Mouse (Mus musculus) myocyte (in vitro differentiated cells): ENCODE data around the gene Cybrd1. TPM values are rescaled to one million over a fixed set of nuclear protein-coding genes. Genes with fewer than 3 reads are reported as not detected.

ENCODE experiments used
- H3K27me3 ChIP-seq: one replicate; pipeline ENCODE4 v1.6.1; 2011; ENCODE audit not compliant: control insufficient read depth, insufficient read depth, insufficient read length
- H3K36me3 ChIP-seq: one replicate; pipeline ENCODE4 v1.6.1; 2011; ENCODE audit not compliant: control insufficient read depth, insufficient read depth
- H3K4me2 ChIP-seq: one replicate; pipeline ENCODE4 v1.6.1; 2011; ENCODE audit warnings: low read depth, control low read depth
- H3K4me3 ChIP-seq: one replicate; pipeline ENCODE4 v1.5.1; 2011; ENCODE audit warnings: mild to moderate bottlenecking, control low read depth, moderate library complexity
- H3K79me2 ChIP-seq: one replicate; pipeline ENCODE4 v1.6.1; 2011; ENCODE audit not compliant: control insufficient read depth, insufficient read depth
- H3ac ChIP-seq: one replicate; pipeline ENCODE4 v1.6.1; 2011; ENCODE audit not compliant: control insufficient read depth, insufficient read length
- CEBPB ChIP-seq: IDR thresholded peaks from 2 replicates; pipeline ENCODE4 v1.6.1; 2011; ENCODE audit warnings: mild to moderate bottlenecking, moderate library complexity; ENCODE audit not compliant: poor library complexity, insufficient read depth, severe bottlenecking
- E2F4 ChIP-seq: IDR thresholded peaks from one replicate; pipeline ENCODE4 v1.6.1; 2011; ENCODE audit warnings: mild to moderate bottlenecking, control low read depth, moderate library complexity; ENCODE audit not compliant: insufficient read depth
- MAX ChIP-seq: IDR thresholded peaks from one replicate; pipeline ENCODE4 v1.6.1; 2011; ENCODE audit warnings: low read depth, mild to moderate bottlenecking, control low read depth
- MYOD1 ChIP-seq, 3 experiments: IDR thresholded peaks; one replicate each; pipeline ENCODE4 v1.6.1; 2011; ENCODE audit warnings: control low read depth in 2 of 3, low read depth in 2 of 3, mild to moderate bottlenecking in 2 of 3, moderate library complexity in 1 of 3; ENCODE audit not compliant: insufficient read length in 2 of 3, control insufficient read depth in 1 of 3
- MYOG ChIP-seq, 3 experiments: IDR thresholded peaks; one replicate each; pipeline ENCODE4 v1.6.1; 2011; ENCODE audit warnings: control low read depth in 2 of 3, low read depth in 2 of 3, mild to moderate bottlenecking in 2 of 3; ENCODE audit not compliant: insufficient read length in 2 of 3, control insufficient read depth in 1 of 3, insufficient read depth in 1 of 3
- POLR2A ChIP-seq: IDR thresholded peaks from one replicate; pipeline ENCODE4 v1.6.1; 2011; ENCODE audit warnings: low read depth, mild to moderate bottlenecking, control low read depth, moderate library complexity; ENCODE audit not compliant: insufficient read length
- POLR2AphosphoS2 ChIP-seq: IDR thresholded peaks from one replicate; pipeline ENCODE4 v1.6.1; 2011; ENCODE audit warnings: low read depth, control low read depth; ENCODE audit not compliant: insufficient read length
- REST ChIP-seq: IDR thresholded peaks from one replicate; pipeline ENCODE4 v1.6.1; 2011; ENCODE audit warnings: mild to moderate bottlenecking, control low read depth, moderate library complexity; ENCODE audit not compliant: insufficient read depth, insufficient read length
- SRF ChIP-seq: IDR thresholded peaks from one replicate; pipeline ENCODE4 v1.6.1; 2011; ENCODE audit warnings: low read depth; ENCODE audit not compliant: control insufficient read depth, insufficient read length
- TCF12 ChIP-seq: IDR thresholded peaks from one replicate; pipeline ENCODE4 v1.6.1; 2011; ENCODE audit warnings: mild to moderate bottlenecking, control low read depth; ENCODE audit not compliant: poor library complexity, insufficient read depth, severe bottlenecking
- TCF3 ChIP-seq: IDR thresholded peaks from one replicate; pipeline ENCODE4 v1.6.1; 2011; ENCODE audit warnings: low read depth, control low read depth; ENCODE audit not compliant: insufficient read length
- USF1 ChIP-seq: IDR thresholded peaks from one replicate; pipeline ENCODE4 v1.6.1; 2011; ENCODE audit warnings: low read depth, mild to moderate bottlenecking, control low read depth, moderate library complexity
- polyA plus RNA-seq: library from polyadenylated mRNA; unstranded; fragments of >200 nt; fragmentation: generic; extraction: Trizol; gene quantifications from one replicate; pipeline ENCODE4 v1.2.1, GENCODE M21; 2012; ENCODE audit warnings: missing spikeins

The Cybrd1 gene
- polyA plus RNA-seq, 1 experiment, result 0.02 TPM

DNA sequence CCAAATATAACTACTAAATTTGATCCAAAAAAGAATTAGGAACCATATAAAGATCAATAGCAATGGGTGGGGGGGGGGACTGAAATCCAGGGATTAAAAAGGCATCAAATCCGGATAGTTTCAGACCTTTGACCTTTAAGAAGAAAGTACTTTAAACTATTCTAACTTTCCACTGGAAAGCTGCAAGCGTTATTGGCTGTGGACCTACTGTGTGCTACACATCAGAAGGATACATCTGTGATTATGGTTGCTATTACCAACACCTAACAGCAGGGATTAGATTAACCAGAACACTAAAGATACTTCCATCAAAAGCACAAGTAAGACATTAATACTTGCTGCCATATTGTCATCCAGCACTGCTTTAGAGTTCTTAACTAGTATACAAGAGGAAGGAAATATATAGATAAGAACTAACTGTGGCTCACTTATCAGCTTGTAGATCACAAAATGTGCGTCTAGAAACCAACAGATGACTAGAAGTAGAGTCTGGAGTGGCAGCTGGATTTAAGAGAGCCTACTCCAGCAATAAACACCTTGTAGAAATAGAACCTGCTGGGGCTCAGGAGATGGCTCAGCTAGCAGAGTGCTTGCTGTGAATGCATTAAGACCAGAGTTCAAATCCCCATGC is 14.3 kb downstream of the Cybrd1 start:
- H3K4me2 ChIP-seq, result no peak overlapping the region
- no peak overlapping the region for H3ac ChIP-seq
- H3K4me3 ChIP-seq, result no peak overlapping the region
- H3K79me2 ChIP-seq, result no peaks in the 10 kb centered on the region
- H3K36me3 ChIP-seq, result no peaks in the 10 kb centered on the region
- no peaks in the 10 kb centered on the region for H3K27me3 ChIP-seq
- no peak for TF ChIP-seq POLR2AphosphoS2
- no peak for TF ChIP-seq MYOD1 (IDR thresholded peaks at IDR 0.05; ENCODE audit: control insufficient read depth in 1 of 3, insufficient read length in 2 of 3, low read depth in 2 of 3)
- TF ChIP-seq USF1, result no peak

DNA sequence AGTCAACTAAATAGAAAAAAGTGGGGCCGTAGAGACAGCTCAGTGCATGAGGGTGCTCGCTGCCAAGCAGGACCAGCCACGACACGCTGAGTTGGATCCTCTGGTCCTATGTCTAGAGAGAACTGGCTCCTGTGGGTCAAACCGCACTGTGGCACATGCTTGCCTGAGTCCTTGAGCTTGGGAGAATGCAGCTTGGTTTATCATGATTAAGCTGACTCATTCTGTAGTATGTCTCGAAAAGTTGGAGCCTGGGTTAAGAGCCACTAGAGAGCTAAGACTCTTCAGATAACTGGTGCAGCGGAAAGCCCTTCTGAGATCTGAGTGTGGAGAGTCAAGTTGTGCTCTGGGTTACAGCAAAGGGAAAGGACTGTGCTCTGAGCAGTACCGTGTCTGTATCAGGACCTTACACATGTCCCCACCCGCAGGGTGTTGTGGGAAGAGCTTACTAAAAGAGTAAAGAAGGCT is 16.4 kb downstream of the Cybrd1 start:
- TF ChIP-seq TCF3 (no peak), MYOD1 (IDR thresholded peaks at IDR 0.05; ENCODE audit: control insufficient read depth in 1 of 3, insufficient read length in 2 of 3, low read depth in 2 of 3) (no peak), CEBPB (no peak), REST (no peak), POLR2AphosphoS2 (no peak), TCF12 (no peak), MAX (no peak)
- H3K79me2 ChIP-seq, result no peaks in the 10 kb centered on the region

DNA sequence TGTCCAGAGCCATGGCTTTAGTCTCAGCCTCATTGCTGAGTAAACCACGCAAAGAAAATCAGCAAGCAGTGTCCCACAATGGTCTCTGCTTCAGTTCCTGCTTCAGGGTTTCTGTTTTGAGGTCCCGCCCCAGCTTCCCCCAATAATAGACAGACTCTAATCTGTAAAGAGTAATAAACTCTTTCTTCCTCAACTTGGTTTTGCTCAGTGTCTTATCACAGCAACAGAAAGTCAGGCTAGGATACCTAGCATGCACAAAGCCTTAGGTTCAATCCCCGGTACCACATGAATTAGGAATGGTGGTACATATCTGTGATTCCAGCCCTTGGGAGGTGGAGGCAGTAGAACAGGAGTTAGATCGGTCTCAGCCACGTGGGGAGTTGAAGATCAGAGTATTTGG is 17.1 kb downstream of the Cybrd1 start:
- Histone ChIP-seq H3K4me3 (no peak overlapping the region), H3K27me3 (no peaks in the 10 kb centered on the region), H3K36me3 (no peaks in the 10 kb centered on the region), H3K79me2 (no peaks in the 10 kb centered on the region), H3ac (no peak overlapping the region), H3K4me2 (no peak overlapping the region)
- TF ChIP-seq MYOD1 (IDR thresholded peaks at IDR 0.05; ENCODE audit: control insufficient read depth in 1 of 3, insufficient read length in 2 of 3, low read depth in 2 of 3) (no peak), E2F4 (no peak)

More for the DNA sequence above, 16.4 kb downstream of the Cybrd1 start:
- no peaks in the 10 kb centered on the region for H3K27me3 ChIP-seq
- H3K36me3 ChIP-seq, result no peaks in the 10 kb centered on the region
- no peak overlapping the region for H3K4me3 ChIP-seq
- no peak overlapping the region for H3K4me2 ChIP-seq
- H3ac ChIP-seq, result no peak overlapping the region

DNA sequence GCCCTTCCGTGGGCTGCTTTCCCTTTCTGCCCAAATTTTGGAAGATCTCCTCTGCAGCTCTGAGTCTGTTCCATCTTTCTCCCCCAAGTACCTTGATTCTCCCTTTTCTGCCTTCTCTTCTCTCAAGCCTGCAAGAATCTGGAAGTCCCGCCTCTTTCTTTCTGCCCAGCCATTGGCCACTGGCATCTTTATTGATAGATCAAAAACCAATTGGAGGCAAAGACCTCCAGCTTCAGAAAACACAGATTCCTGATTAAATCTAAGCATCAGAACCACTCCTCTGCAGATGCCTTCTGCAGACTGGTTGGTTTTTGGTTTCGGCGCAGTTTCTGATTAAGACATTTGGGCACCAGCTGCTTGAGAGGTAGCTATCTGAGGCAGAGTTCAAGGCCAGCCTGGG is 22.9 kb downstream of the Cybrd1 start:
- H3K4me2 ChIP-seq, result no peak overlapping the region
- no peaks in the 10 kb centered on the region for H3K27me3 ChIP-seq
- TF ChIP-seq MYOG (IDR thresholded peaks at IDR 0.05; ENCODE audit: control insufficient read depth in 1 of 3, insufficient read depth in 1 of 3, insufficient read length in 2 of 3, low read depth in 2 of 3) (no peak), USF1 (no peak), TCF3 (no peak), TCF12 (no peak), E2F4 (no peak), MAX (no peak), CEBPB (no peak)
- H3ac ChIP-seq, result no peak overlapping the region
- no peaks in the 10 kb centered on the region for H3K36me3 ChIP-seq
- no peak overlapping the region for H3K4me3 ChIP-seq
- no peaks in the 10 kb centered on the region for H3K79me2 ChIP-seq

DNA sequence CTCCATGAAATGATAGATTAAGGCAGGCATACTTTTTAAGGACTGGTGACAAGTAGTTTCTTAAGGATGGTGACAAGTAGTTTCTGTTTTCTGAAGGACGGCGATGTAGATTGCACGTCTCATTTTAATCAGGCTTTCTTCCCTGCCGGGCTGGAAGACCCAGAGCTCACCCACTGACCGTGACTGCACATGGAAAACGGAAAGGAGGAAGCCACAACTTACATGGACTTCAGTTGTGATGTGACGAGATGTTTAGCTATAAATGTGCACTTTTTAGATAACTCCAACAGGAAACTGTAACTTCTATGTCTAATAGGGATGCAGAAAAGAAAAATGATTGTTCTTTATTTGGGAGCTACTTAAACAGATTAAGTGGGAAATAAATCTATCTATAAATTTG is 24.7 kb downstream of the Cybrd1 start:
- no peaks in the 10 kb centered on the region for H3K79me2 ChIP-seq
- no peaks in the 10 kb centered on the region for H3K36me3 ChIP-seq
- no peaks in the 10 kb centered on the region for H3K27me3 ChIP-seq
- H3ac ChIP-seq, result no peak overlapping the region
- no peak overlapping the region for H3K4me2 ChIP-seq
- TF ChIP-seq CEBPB (no peak), POLR2A (no peak), E2F4 (no peak), USF1 (no peak), MYOD1 (IDR thresholded peaks at IDR 0.05; ENCODE audit: control insufficient read depth in 1 of 3, insufficient read length in 2 of 3, low read depth in 2 of 3) (no peak), MAX (no peak), TCF3 (no peak), TCF12 (no peak), SRF (no peak)
- no peak overlapping the region for H3K4me3 ChIP-seq

DNA sequence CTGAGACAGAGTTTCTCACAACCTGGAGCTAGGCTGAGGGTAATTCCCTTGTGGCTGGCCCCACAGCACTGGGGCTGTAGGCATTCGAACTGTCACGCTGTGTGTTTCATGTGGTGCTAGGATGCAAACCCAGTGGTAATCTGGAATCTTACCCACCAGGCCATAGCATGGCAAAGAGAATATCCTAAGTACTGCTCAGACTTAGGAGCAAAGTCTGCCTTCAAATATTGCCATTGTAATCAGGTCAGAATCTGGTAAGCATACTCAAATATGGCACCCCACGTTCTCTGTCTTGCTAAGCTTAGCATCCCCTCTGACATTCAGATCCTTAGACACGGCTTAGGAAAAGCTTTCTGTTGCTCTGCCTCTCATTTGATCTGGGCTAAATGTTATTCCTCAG is 28.1 kb downstream of the Cybrd1 start:
- H3ac ChIP-seq, result no peak overlapping the region
- H3K4me3 ChIP-seq, result no peak overlapping the region
- H3K27me3 ChIP-seq, result no peaks in the 10 kb centered on the region
- no peaks in the 10 kb centered on the region for H3K79me2 ChIP-seq
- H3K36me3 ChIP-seq, result no peaks in the 10 kb centered on the region
- TF ChIP-seq SRF, result no peak
- TF ChIP-seq USF1, result no peak
- no peak for TF ChIP-seq CEBPB
- no peak for TF ChIP-seq POLR2A
- no peak for TF ChIP-seq MAX
- TF ChIP-seq TCF12, result no peak
- TF ChIP-seq POLR2AphosphoS2, result no peak
- TF ChIP-seq MYOG (IDR thresholded peaks at IDR 0.05; ENCODE audit: control insufficient read depth in 1 of 3, insufficient read depth in 1 of 3, insufficient read length in 2 of 3, low read depth in 2 of 3), result no peak
- no peak overlapping the region for H3K4me2 ChIP-seq
